Mouse (Mus musculus): ENCODE data around the gene Trappc6b.

The Trappc6b gene

DNA sequence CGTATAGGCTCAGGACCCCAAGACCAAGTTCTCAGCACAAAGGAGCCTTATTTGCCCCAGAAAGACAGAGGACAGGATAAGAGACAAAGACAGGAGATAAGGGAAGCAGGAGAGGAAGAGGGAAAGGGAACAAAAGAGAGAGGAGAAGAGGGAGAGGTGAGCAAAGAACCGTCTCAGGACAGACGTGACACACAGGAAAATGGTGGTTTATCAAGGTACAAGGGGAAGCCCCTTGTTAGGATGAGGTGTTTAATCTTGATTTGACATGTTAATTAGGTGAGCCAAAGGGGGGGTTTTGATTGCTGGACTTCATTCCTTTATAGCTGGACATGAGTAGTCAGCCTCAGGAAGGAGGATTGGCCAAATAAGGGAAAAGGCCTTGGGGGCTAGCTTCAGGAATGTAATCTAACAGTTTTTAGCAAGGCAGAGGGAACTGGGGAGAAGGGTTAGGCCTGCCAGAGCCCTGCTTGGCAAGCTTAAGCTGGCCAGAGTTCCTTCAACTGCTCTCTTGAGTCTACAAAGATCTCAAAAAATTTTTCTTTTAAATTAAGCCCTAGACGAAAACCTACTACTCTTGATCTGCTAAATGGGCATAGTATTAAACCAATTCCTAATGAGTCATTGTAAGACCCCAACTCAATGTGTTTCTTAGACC, 5.9 kb downstream of the Trappc6b start:
- DNase-seq (ENCODE audit: low spot score): no peak

DNA sequence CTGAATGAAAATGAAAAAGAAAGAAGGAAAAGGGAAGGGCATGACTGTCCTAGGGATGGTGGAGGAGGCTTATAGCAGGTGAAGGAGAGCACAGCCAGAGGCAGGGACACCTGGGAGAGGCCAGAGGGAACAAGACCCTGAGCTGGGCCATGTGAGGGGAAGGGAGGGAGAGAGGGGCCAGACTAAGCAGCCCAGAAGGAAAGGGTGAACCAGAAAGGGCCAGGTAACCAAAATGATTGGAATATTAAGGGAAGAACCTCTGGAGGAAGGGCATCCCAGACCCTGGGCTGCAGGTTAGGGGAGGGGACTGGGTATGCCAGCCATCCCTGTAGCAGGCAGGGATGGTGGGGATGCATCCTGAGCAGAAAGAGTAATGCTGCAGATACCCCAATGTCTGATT, 7.3 kb downstream of the Trappc6b start:
- DNase-seq (ENCODE audit: low spot score): no peak

DNA sequence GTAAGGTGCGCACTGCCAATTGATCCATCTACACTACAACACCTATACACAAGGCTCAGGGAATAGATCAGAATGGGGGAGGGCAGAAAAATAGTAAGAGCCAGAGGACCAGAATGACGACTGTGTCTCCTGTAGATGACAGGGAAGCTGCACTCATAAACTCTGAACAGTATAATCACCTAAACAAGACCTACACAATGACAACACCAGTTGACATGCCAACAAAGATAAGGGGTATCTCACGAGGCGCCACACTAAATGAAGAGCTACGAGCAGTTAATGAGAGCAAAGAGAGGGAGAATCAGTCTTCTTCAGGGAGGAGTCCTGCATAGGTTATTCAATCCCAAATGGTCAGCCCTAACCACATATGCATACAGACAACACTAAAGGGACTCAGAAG, 8.1 kb downstream of the Trappc6b start:
- DNase-seq (ENCODE audit: low spot score): no peak

DNA sequence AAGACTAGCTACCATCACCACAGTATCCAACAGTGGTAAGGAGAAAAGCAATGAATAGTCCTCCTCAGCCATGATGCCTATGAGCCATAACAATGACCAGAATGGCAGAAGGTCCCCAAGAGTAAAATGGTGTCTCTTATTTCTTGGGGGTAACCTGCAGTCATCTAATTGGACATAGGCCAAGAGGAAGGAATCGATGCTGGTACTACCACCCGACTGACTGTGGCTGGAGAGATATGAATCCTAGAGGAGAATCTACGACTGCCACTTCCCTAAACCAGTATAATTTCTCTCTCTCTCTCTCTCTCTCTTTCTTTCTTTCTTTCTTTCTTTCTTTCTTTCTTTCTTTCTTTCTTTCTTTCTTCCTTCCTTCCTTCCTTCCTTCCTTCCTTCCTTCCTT, 8.8 kb downstream of the Trappc6b start:
- DNase-seq (ENCODE audit: low spot score): no peak

DNA sequence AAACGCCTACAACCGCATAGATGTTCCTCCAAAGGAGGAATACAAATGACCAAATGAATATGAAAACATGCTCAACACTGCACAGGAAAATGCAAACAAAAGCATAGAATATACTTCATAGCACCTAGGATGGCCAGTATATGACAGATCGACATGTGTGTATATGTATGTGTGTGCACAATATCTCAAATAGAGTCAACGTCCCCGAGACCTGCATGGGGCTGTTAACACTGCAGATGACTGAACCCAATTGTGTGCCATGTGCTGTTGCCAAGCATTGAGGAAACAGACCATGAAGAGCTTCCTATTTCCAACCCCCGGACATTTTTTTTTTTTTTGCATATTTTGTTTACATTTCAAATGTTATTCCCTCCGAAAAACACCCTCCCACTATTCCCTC, 20.4 kb downstream of the Trappc6b start:
- no peak for DNase-seq (ENCODE audit: low spot score)

DNA sequence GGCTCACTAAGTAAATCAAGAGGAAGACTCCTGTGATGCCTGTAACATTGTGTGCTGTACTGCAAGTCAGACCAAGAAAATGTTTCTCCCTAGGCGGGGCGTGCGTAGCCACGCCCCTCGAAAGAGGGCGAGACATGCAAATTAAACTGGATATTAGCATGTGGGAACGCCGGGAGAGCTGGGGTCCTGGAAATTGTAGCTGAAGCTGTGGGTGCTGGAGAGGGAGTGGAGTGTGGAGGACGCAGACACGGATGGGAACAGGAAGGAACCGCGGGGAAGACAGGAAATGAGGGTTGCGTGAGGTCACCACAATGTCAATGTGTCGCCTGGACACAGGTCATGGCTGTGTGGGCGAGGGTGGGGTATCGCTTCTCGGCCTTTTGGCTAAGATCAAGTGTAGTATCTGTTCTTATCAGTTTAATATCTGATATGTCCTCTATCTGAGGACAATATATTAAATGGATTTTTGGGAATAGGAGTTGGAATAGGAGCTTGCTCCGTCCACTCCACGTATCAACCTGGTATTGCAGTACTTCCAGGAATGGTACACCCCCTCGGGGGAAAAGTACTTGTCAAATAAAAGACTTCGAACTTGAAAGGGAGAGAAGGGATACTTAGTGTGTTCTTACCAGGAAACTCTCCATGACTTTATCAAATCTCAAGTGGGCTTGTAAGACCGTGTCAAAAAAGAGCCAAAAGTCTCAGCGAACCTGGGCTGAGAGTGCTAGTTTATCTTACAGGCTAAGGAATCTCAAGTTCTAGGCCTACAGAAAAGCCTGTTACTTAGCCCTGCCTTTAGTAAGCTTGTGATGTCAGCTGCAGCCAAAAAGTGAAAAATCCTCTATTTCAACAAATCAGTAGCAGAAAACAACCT, 21.1 kb downstream of the Trappc6b start:
- peak; percentile 89 for DNase-seq (ENCODE audit: low spot score)

DNA sequence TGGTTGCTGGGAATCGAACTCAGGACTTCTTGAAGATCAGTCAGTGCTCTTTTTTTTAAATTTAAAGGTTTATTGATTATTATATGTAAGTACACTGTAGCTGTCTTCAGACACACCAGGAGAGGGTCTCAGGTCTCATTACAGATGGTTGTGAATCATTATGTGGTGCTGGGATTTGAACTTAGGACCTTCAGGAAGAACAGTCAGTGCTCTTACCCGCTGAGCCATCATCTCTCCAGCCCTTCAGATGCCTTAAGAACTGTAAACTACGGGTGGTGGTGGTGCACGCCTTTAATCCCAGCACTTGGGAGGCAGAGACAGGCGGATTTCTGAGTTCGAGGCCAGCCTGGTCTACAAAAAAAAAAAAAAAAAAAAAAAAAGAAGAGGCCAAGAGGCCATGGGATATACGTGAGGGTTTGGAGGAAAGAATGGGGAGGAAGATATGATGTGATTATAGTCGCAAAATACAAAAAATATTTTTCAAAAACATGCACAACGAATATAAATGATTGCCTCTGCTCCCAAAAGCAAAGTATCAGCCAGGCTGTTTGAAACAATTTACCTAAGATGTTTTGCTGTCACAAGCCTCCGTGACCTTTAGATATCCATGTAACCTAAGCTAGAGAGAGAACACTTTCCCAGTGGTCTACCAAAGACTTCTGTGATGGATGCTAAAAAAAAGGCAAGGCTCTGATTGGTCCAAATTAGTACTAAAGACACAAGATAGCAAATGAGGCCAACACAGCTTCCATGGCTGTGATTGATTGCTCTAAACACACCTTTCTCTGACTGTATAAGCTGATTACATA, 21.9 kb downstream of the Trappc6b start:
- DNase-seq (ENCODE audit: low spot score): no peak

DNA sequence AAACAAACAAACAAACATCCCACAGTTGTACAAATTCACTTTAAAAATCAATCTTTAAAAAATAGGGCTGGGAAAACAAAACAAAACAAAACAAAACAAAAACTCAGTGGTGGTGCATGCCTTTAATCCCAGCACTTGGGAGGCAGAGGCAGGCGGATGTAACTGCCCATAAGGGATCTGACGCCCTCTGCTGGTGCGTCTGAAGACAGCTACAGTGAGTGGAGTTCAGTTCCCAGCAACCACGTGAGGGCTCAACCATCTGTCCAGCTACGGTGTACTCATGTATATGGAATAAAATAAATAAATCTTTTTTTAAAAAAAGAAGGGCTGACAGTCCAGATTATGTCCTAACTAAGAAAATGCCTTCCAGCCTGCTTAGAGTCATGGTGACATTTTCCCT, 29.2 kb downstream of the Trappc6b start:
- DNase-seq (ENCODE audit: low spot score): no peak

DNA sequence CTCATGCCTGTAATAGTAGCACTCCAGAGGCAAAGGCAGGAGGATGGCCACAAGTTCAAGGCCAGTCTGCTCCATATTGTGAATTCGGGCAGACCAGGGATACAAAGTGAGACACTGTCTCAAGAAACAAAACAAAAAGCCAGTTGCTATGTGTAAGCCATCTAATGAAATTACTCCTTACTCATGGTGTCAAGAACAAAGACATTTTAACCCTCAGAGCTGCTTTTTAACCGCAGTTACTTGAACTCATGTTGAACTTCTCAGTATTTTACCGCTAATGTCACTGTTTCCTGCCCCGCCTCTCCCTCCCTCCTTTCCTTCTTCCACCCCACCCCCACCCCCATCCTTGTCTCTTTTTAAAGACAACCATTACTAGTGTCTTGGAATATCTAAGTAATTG, 40.0 kb downstream of the Trappc6b start:
- DNase-seq (ENCODE audit: low spot score): no peak

DNA sequence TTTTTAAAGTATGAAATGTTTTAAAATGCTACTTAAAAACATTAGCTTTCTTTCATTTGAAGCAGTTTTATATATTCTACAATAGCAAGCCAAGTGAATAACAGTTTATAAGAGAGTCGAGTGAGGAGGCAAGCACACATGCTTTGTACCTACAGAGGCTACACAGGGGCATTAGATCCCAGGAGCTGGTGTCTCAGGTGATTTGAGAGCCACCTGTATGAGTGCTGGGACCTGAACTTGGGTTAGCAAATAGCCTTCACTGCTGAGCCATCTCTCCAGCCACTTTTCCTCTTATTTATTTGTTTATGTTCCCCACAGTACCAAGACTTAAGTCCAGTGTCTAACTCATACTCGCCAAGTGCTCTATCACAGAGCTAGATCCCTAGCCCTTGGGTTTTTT, 41.4 kb downstream of the Trappc6b start:
- no peak for DNase-seq (ENCODE audit: low spot score)

DNA sequence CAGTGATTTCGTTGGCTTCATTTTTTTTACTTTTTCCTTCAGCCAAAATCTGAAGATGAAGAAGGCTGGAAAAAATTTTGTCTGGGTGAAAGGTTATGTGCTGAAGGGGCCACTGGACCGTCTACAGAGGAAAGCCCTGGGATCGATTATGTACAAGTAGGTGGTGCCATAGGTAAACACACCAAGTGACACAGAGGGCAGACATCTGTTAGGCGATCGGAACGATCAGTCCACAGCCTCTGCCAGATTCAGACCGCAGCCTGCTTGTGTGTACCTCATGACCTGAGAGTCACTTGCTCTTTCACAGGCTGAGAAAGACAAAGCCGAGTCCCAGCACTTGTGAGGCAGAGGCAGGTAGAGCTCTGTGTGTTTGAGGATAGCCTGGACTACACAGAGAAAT, 43.3 kb downstream of the Trappc6b start:
- no peak for DNase-seq (ENCODE audit: low spot score)

DNA sequence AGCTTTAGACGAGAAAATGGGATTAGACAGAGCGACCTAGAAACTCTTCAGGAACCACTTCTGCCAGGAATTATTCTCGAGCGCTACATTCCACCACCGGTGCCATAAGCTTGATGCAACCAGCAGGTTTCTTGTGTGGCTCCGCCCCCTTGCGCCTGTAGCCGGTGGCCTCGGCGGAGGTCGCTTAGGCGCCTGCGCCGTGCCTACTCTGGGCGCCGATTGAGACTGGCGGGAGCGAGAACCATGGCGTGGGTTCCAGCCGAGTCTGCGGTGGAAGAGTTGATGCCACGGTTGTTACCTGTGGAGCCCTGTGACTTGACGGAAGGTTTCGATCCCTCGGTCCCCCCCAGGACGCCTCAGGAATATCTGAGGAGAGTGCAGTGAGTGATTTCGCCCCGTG, 48.0 kb downstream of the Trappc6b start, which contains the start of gene Gemin2:
TSS of gene Gemin2 (plus strand) at position 160 of the 400 bp plus-strand sequence.
- peak; percentile 88 for DNase-seq (ENCODE audit: low spot score)

DNA sequence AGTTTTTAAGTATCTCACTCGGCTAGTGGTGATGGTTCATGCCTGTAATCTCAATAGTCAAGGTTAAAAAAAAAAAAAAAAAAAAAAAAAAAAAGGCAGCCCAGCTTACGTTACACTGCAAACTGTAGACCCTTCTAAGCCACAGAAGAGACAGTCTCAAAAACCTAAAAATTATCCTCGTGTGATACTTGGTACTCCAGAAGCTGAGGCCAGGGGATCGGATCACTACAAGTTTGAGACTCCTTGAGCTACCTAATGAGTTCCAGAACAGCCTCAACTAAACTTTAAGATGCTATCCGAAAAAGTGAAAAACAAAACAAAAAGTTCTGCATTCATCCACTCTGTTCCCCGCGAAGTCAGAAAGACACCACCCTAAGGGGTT, 48.6 kb downstream of the Trappc6b start:
- no peak for DNase-seq (ENCODE audit: low spot score)

DNA sequence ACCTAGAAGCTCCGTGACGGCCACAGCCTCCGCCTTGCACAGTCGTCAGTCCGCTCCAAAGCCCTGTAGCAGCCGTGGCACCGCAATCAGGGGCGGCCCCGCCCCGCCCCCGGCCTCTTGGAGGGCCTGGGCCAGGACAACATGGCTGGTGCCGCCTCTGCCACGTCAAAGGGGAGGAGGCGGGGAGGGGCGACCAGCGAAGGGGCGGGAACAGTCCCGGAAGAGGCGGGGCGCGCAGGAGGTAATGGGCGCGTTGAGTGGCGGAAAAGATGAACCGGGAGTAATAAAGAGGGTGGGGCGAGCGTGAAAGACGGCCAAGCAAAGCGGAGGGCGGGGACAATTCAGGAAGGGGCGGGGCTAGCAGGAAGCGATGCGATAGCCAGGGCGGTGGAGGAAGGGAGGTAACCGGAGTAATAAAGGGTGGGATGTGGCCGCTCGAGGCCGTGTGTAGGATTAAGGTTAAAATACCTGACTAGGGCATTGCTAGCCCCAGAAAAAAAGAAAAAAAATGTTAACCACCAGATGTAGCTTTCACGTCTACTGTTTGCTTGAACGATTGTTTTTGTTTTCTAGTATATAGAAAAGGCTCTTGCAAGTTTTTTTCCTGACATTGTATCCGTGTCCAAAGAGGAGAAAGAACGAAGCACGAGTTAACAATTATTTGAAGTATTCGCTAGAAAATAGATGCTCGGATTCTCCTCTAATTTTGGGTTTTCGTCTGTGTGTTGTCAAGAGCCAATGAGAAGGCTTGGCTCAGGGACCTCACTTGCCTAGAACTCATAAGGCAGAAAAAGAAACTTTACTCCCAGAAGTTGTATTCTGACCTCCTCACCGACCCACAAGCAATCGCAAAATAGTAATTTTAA, 49.2 kb downstream of the Trappc6b start, which contains the start of gene Sec23a:
TSS of gene Sec23a (minus strand) at position 174 of the 866 bp plus-strand sequence.
- DNase-seq (ENCODE audit: low spot score): peak; percentile 100

DNA sequence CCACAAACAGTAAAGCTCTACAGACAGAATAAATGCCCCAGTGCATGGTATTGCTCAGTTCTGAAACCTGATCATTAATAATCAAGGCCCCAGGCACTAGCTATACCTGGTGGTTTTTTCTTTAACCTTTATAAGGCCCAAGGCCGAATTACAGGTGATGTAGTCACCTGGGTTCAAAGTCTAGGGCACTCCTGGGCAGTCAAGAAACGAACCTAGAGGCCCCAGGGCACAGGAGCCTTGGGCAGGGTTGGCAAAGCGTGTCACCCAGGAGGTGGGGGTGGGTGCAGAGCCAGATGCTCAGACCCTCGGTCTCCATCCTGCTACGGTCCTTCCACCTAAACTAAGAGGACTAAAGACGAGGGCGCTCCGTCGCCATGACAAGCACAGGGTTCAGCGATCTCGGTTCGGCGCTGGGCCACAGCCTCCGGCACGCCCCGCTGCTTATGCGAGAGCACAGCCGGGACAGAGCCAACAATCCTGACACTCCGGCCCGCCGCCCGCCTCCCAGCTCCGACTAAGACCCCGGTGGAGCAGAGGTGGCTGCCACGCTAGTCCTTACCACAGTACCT, 49.9 kb downstream of the Trappc6b start:
- DNase-seq (ENCODE audit: low spot score): no peak

DNA sequence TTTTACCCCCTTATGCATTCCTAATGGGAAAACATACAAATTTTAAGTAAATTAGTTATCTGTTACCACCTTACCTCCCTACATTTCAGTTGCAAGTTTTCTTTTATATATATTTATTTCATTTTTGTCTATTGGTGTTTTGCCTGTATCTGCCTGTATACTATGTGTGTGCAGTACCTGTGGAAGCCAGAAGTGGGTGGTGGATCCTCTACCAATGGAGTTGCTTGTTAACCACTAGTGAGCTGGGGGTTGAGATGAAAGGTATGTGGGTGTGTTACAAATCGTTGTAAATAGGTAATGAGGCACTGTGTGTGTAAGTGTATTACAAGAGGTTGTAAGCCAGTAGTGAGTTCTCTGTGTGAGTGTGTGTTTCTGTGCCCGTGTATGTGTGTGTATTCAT, 50.8 kb downstream of the Trappc6b start:
- peak; percentile 9 for DNase-seq (ENCODE audit: low spot score)

Data from yolk sac, embryonic 10.5 days (tissue).